Mouse (Mus musculus): ENCODE results near the gene Kynu.

Gene Kynu

DNA sequence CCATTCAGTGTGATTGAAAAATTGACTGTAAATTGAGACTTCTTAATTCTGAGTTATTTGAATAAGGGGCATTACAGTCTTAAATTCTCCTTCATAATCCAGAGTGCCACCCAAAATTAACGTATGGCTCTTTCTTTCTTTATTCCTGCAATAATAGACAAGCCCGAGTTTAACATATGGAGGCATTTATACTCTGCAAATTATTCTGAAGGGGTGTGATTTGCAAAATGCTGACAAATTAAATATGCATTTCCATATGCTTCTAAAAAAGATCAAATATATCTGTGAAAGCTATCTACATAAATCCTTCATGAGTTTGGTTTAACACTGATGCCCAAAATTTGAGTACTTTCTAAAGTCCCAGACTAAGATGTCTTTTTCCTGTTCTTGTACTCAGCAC lies 91.8 kb downstream of the Kynu start:
- in situ Hi-C loops (cut with MseI, MboI): no loop called here

DNA sequence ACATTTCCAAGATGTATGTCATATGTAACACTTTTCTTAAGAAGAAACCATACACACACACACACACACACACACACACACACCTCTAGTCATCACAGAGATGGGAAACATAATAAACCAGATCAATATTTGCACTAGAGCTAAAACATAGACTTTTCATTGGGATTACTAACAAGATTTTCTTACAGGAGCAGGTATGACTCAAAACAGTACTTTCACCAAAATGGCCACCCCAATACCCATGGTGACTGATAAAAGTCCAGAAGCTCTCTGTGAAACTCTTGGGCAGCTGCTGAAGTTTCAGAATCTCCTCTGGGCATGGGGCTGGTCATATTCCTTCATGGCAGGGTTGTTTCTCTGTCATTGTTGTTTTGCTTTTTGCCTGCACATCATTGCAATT lies 114.5 kb downstream of the Kynu start:
- in situ Hi-C loops (cut with MseI, MboI): no loop called here

DNA sequence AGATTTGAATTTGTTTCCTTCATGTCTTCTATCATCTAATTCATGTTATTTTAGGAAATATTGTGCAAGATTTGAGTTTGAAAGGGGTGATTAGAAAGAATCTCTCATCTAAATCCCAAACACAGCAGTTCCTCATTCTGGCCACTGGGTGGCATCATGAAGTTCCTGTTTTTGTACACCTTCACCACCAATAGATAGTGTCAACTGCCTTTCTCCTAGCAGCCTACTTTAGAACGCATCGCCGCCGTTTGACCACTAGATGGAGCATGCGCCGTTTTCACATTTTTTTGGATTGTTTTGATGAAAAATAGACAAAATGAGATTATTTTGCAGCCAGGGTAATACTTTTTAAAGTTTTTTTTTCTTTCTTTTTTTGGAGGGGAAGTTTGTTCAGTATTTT lies 118.5 kb downstream of the Kynu start:
- in situ Hi-C loops (cut with MseI, MboI): no loop called here

DNA sequence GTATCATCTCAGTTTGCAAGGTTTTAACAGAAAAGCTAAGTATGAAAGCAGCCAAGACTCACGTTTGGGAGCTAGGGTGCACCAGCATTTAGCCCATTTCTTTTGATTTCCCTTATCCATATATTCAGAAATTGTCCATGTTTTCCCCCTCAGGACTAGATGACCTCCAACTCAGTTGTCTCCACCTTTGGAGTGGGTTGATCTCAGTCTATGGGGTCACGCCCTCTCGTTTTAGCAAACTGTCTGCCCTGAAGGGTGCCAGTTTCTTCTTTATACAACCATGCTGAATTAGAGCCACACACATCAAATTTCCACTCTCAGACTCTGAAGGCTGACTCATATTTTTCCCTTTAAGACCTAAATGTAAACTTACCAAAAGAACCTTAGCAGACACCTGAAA lies 119.0 kb downstream of the Kynu start:
- in situ Hi-C loops (cut with MseI, MboI): no loop called here

DNA sequence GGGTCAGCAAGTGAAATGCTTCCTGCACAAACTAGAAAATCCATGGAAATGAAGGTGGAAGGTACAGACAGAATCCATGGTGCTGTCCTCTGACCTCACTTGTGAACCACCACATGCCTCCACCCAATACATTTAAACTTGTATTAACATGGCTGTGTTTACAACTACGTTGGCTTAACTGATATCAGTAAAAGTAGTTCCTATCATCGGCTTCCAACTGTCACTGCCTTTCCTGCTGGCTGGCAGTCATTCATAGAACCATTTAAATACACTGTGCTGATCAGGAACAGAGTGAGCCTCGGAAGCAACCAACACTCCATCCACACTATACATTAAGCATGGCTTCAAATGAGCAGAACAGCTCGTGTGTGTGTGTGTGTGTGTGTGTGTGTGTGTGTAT lies 120.1 kb downstream of the Kynu start:
- in situ Hi-C loops (cut with MseI, MboI): no loop called here

DNA sequence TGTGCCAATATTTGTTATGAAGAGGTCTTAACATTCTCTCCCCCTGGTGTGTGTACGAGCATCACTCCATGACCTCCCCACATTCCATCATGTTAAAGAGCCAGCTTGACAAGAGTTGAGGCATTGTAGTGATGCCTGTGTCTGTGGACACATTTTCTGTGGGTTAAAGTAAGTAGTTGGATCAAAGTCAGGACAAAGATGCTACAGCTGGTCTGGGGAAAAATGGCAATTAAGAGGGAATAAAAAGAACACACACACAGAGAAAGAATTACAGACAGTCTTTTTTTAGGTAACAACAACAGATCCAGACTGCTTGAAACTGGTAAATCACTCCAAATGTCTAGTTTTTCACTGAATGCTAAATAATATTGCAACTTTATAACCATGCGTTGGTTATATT lies 135.3 kb downstream of the Kynu start:
- in situ Hi-C loops (cut with MseI, MboI): no loop called here

DNA sequence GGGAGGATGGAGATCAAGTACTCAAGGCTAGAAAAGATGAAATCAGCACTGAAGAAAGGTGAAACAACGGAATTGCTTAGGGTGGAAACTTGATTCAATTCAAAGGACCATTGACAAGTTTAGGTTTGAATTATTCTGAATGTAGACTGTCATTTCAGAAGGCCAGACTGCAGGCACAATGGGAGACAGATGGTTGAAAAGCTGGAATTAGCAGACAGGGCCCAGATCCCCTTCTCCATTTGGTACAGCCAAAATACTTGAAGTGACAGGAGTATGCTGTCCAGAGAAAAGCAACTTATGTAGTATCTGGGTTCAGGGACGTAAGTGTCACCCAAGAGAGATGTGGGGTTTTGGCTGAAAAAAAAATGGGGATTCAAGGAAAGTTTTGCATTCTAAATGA lies 136.2 kb downstream of the Kynu start:
- in situ Hi-C loops (cut with MseI, MboI): no loop called here

DNA sequence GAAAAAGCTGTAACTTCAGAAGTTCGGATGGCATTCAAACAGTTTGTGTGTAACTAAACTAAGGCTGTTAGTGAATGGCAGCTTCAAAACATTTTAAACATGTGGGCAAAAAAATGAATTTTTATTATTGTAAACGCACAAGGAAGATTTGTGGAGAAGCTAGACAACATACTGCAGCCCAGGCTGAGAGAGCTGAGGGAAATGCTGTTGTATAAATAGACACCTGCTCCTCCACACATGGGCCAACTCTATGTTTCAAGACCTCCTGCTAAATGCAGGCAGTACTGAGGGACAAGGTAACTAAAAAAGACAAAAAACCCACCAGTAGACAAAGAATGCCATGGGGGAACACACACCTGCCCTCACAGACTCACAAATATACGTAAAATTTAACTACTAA lies 140.5 kb downstream of the Kynu start:
- in situ Hi-C loops (cut with MseI, MboI): no loop called here

DNA sequence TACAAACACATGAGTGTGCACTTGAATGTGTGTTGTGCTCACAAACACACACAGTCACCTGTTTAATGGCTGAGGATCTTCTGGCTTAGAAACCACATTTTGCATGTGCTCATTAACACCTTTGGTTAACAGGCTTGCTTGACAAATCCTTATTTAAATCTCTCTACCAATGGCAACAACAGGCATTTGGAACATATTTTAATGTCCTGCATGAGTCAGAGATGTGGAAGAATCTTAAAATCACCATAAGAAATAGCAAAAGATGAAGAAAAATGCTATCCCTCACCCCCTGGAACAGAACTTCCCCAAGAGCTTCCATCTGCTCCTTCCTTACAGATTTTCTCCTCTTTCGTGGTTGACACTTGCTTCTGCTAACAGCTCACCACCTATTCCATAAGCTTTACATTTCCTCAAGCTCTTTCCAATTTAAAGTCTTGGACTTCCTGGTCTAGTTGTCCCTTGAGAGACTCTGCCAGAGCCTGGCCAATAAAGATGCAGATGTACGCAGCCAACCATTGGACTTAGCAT lies 157.5 kb downstream of the Kynu start:
- in situ Hi-C loops (cut with MseI, MboI): no loop called here

DNA sequence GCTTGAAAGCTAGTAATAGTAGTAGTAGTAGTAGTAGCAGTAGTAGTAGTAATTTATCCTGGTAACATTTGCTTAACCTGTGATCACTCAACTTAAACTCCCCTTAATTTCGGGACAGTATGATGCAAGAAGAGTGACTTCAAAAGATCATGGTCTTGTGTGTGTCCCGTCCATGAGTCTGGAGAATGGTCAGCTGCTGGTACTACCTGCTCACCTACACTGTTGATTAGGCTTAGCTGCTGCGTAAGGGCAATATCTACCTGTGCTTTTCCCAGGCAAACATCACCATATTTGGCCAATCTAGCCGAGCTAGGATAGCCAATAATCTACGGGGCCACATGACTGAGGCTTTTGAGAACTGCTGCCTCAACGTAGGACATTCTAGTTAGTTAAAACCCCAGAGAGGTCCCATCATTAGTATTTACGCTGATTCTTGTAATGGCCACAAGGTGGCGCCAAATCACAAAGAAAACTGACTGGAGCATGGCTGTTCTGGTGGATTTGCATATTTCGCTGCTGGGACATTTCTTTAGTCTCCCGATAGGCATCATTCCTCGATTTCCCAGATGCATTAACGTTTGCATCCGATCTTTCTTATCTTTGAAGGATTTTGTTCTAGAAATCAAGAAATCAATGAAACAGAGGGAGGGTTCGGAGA lies 167.4 kb downstream of the Kynu start:
- in situ Hi-C loops (cut with MseI, MboI): loop anchor here (5.0 to 10.0 kb wide), 3 partner anchors 130 to 182 kb away; no protein-coding TSS in a partner anchor

DNA sequence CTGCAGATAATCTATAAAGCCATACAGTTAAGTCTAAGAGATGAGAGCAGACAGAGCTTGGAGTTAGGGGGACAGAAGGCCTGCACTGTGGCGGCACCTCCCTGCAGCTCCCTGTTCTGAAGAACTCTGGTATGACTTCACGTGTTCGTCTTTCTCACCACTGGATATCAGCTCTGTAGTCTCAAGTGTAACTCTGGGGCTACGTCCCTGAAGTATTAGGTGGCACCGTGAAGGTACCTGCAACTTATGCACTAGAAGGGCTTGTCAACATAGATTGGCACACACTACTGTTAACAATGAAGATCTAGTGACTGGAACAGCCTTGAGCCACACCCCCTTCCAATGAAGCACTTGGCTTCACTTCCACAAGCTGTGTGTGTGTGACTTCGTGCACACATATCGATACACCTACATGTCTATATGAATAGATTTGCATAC lies 168.0 kb downstream of the Kynu start:
- in situ Hi-C loops (cut with MseI, MboI): loop anchor here (5.0 to 10.0 kb wide), 3 partner anchors 129 to 182 kb away; no protein-coding TSS in a partner anchor

DNA sequence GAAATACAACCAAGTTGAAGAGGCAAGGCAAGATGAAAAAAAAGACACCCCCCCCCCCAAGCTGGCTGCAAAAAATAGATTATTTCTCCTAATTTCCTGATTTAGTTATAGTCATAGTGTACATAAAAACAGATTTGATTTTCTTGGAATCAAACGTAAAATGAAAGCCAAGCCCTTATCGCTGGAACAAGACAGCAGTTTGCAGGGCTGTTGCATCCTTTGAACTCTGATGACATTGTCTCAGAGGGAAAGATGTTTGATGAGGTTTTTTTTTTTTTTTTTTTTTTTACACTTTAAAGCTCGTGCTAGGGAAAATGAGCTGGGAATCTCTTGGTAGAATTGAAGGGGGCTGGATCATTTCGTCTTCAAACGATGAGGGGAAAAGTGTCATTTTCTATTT lies 172.1 kb downstream of the Kynu start:
- in situ Hi-C loops (cut with MseI, MboI): loop anchor here (10.0 kb wide), 2 partner anchors 128 to 178 kb away; no protein-coding TSS in a partner anchor

DNA sequence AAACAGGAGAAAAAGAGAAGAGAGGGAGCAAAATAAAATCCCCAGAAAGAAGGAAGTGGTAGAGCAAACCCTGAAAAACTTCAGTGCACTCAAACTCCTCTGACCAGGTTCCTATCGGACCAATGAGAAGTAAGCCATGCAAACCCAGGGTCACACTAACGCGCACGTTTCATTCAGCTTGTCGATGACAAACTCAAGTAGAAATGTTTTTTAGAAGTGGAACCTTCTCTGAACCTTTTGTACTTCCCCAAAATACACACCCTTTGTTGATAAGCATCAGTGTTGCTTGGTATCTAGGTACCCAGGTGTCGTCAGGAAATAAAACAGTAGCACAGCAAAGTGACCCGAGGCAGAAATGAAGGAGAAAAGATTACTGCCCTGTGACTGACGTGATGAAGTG lies 172.6 kb downstream of the Kynu start:
- in situ Hi-C loops (cut with MseI, MboI): loop anchor here (10.0 kb wide), 2 partner anchors 127 to 177 kb away; no protein-coding TSS in a partner anchor

DNA sequence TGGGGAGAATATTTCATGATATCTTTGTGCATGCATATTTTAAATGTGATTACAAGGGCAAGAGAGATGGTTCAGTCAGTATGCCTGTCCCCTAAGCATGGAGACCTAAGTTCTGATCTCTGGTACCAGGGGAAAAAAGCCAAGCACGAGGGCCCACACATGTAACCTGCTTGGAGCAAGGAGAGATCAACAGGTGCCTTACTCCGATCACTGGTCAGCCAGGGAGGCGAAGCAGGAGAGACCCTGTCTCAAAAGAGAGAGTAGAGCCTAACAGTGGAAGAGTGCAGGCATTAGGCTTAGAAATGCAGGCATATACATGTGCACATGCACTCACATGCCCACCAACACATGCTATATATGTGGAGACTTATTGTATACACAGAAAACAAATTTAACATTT lies 173.7 kb downstream of the Kynu start:
- in situ Hi-C loops (cut with MseI, MboI): loop anchor here (10.0 kb wide), 2 partner anchors 126 to 176 kb away; no protein-coding TSS in a partner anchor

Measured in mouse trophoblast stem cell (cell line).